Mouse (Mus musculus): ENCODE data around the gene Pbx1. TPM values are rescaled to one million over a fixed set of nuclear protein-coding genes. Genes with fewer than 3 reads are reported as not detected.

The Pbx1 gene
- polyA plus RNA-seq, 1 experiment, result 11.0 TPM

GRCm38 (mm10) chr1:168182816-168183215 is 249.3 kb downstream of the Pbx1 start:
- WGBS, result 99% methylated on average over 8 of the region's 8 CpGs
- no peak overlapping the region for H3K27ac ChIP-seq (ENCODE audit: insufficient read depth, low read depth, low read length)
- H3K36me3 ChIP-seq (ENCODE audit: control insufficient read depth, insufficient read depth, low read length), result peaks cover 2% of the 10 kb centered on the region; the same call in 1 of the 2 replicates
- no peaks in the 10 kb centered on the region for H3K4me1 ChIP-seq (ENCODE audit: control insufficient read depth, insufficient read depth, insufficient read length, low read length)
- no peaks in the 10 kb centered on the region for H3K27me3 ChIP-seq (ENCODE audit: control insufficient read depth, insufficient read depth, low read length)
- TF ChIP-seq POLR2A (IDR thresholded peaks at IDR 0.05; ENCODE audit: low read depth, low read length) (no peak), CTCF (IDR thresholded peaks at IDR 0.05; ENCODE audit: extremely low read depth, insufficient read length, insufficient replicate concordance, low read depth, low read length) (no peak)
- H3K4me3 ChIP-seq (ENCODE audit: low read depth, low read length), result no peak overlapping the region

DNA sequence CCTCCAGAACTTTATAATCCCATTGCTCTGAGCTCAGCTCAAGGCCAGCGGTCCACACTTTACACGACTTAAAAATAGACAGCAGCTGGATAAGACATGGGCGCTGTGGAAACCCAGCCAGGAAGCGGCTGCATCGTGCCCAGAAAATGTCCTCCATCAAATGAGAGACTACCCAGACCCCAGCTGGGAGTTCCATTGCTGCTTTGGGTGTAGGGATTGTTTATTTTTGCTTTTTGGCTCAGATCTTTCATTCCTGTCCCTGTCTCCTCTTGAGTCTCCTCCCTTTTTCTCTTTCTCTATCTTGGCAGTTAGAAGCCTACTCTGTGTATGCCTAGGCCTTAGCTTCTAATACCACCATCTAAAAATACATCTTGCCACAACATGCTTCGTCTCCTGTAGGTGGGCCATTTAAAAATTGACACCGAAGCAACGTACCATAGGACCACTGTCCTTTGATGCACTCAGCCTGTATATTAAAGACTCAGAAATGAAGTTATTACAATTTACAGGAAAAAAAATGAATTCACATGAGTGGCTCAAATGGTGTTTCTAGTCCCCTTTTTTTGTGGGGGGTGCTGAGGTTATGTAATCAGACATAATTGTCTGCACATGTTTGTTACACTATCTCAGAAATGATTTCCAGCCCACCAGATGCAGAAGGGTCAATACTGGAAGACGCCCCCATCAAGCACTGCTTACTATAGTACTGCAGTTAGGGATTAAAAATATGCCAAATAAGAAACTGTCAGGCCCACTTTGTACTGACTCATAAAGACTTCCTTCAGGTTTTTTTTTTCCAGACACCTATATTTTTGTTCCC is 251.2 kb downstream of the Pbx1 start:
- no peak overlapping the region for H3K4me3 ChIP-seq (ENCODE audit: low read depth, low read length)
- WGBS, result 82% methylated on average over 9 of the region's 9 CpGs
- no peak overlapping the region for H3K27ac ChIP-seq (ENCODE audit: insufficient read depth, low read depth, low read length)
- TF ChIP-seq POLR2A (IDR thresholded peaks at IDR 0.05; ENCODE audit: low read depth, low read length) (no peak), CTCF (IDR thresholded peaks at IDR 0.05; ENCODE audit: extremely low read depth, insufficient read length, insufficient replicate concordance, low read depth, low read length) (no peak)
- no peaks in the 10 kb centered on the region for H3K27me3 ChIP-seq (ENCODE audit: control insufficient read depth, insufficient read depth, low read length)
- H3K4me1 ChIP-seq (ENCODE audit: control insufficient read depth, insufficient read depth, insufficient read length, low read length), result no peaks in the 10 kb centered on the region
- 0 out of 2 replicates have a peak, but pooled peaks cover 2% of the 10 kb centered on the region for H3K36me3 ChIP-seq (ENCODE audit: control insufficient read depth, insufficient read depth, low read length)

GRCm38 (mm10) chr1:168179691-168180090 is 252.4 kb downstream of the Pbx1 start:
- H3K4me1 ChIP-seq (ENCODE audit: control insufficient read depth, insufficient read depth, insufficient read length, low read length), result no peaks in the 10 kb centered on the region
- WGBS, result 88% methylated on average over 11 of the region's 11 CpGs
- H3K4me3 ChIP-seq (ENCODE audit: low read depth, low read length), result no peak overlapping the region
- TF ChIP-seq POLR2A (IDR thresholded peaks at IDR 0.05; ENCODE audit: low read depth, low read length) (no peak), CTCF (IDR thresholded peaks at IDR 0.05; ENCODE audit: extremely low read depth, insufficient read length, insufficient replicate concordance, low read depth, low read length) (no peak)
- 0 out of 2 replicates have a peak, but pooled peaks cover 2% of the 10 kb centered on the region for H3K36me3 ChIP-seq (ENCODE audit: control insufficient read depth, insufficient read depth, low read length)
- H3K27me3 ChIP-seq (ENCODE audit: control insufficient read depth, insufficient read depth, low read length), result no peaks in the 10 kb centered on the region
- H3K27ac ChIP-seq (ENCODE audit: insufficient read depth, low read depth, low read length), result peak overlapping the region; percentile 1; the same call in 1 of the 2 replicates

DNA sequence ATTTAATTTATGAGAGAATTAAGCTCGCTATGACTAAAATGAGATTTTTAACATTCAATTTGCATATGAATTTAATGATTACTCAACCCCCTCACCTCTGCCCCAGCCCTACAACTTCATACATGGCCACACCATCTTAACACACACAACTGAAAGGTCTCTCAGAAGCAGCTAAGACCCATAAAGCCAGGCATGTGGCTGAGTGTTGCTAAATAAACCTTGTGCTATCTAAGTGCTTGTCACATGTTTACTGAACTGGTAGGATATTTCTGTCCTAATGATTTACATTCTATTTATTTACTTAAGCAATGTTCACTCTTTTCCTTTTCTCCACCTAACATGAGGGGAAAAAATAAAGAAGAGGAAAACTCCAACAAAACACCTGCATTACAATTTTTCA is 253.5 kb downstream of the Pbx1 start:
- Histone ChIP-seq H3K27ac (ENCODE audit: insufficient read depth, low read depth, low read length) (no peak overlapping the region), H3K36me3 (ENCODE audit: control insufficient read depth, insufficient read depth, low read length) (0 out of 2 replicates have a peak, but pooled peaks cover 2% of the 10 kb centered on the region), H3K27me3 (ENCODE audit: control insufficient read depth, insufficient read depth, low read length) (no peaks in the 10 kb centered on the region), H3K4me1 (ENCODE audit: control insufficient read depth, insufficient read depth, insufficient read length, low read length) (no peaks in the 10 kb centered on the region), H3K4me3 (ENCODE audit: low read depth, low read length) (no peak overlapping the region)
- TF ChIP-seq POLR2A (IDR thresholded peaks at IDR 0.05; ENCODE audit: low read depth, low read length) (no peak), CTCF (IDR thresholded peaks at IDR 0.05; ENCODE audit: extremely low read depth, insufficient read length, insufficient replicate concordance, low read depth, low read length) (no peak)
- 88% methylated on average over 1 of the region's 1 CpGs for WGBS

GRCm38 (mm10) chr1:168175586-168175985 is 256.5 kb downstream of the Pbx1 start:
- TF ChIP-seq POLR2A (IDR thresholded peaks at IDR 0.05; ENCODE audit: low read depth, low read length) (no peak), CTCF (IDR thresholded peaks at IDR 0.05; ENCODE audit: extremely low read depth, insufficient read length, insufficient replicate concordance, low read depth, low read length) (no peak)
- no peaks in the 10 kb centered on the region for H3K4me1 ChIP-seq (ENCODE audit: control insufficient read depth, insufficient read depth, insufficient read length, low read length)
- H3K27ac ChIP-seq (ENCODE audit: insufficient read depth, low read depth, low read length), result no peak overlapping the region
- no peak overlapping the region for H3K4me3 ChIP-seq (ENCODE audit: low read depth, low read length)
- WGBS, result 85% methylated on average over 4 of the region's 4 CpGs
- H3K36me3 ChIP-seq (ENCODE audit: control insufficient read depth, insufficient read depth, low read length), result 0 out of 2 replicates have a peak, but pooled peaks cover 2% of the 10 kb centered on the region
- no peaks in the 10 kb centered on the region for H3K27me3 ChIP-seq (ENCODE audit: control insufficient read depth, insufficient read depth, low read length)

- WGBS, result 91% methylated on average over 8 of the region's 8 CpGs
- TF ChIP-seq POLR2A (IDR thresholded peaks at IDR 0.05; ENCODE audit: low read depth, low read length) (no peak), CTCF (IDR thresholded peaks at IDR 0.05; ENCODE audit: extremely low read depth, insufficient read length, insufficient replicate concordance, low read depth, low read length) (no peak)
- Histone ChIP-seq H3K27me3 (ENCODE audit: control insufficient read depth, insufficient read depth, low read length) (no peaks in the 10 kb centered on the region), H3K27ac (ENCODE audit: insufficient read depth, low read depth, low read length) (no peak overlapping the region), H3K36me3 (ENCODE audit: control insufficient read depth, insufficient read depth, low read length) (no peaks in the 10 kb centered on the region), H3K4me1 (ENCODE audit: control insufficient read depth, insufficient read depth, insufficient read length, low read length) (no peaks in the 10 kb centered on the region), H3K4me3 (ENCODE audit: low read depth, low read length) (no peak overlapping the region)
Measured at GRCm38 (mm10) chr1:168169791-168170190, 262.3 kb downstream of the Pbx1 start.

DNA sequence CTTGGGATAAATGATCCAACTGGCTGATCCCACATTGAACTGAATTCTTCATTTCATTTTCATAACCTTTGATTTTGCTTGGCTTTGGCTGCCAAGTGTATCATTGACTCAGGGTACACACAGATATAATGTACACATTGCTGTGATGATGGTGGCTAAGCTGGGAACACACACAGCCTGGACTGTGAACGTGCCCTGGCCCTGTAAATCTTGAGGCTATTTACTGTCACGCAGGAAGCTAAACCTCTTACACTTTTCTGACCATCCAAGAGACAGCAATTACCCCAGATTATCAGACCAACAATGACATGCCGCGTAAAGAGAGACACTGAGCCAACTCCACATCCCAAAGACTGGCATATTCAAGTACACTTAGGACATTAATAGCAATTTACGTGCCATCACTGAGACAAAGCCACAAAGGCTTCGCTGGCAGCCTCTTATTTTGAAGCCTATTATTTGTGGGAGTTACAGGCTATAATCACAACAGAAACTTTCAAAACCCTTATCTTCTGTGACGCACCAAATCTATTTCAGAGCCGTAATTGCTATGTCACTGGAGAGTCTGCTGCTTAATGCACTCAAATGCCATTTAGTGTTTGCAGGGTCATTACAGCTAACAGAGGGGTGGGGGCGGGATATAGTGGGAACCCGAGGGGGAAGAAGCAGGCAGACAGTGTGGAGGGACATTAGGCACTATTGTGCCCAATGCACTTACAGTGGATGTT is 262.9 kb downstream of the Pbx1 start:
- no peak overlapping the region for H3K27ac ChIP-seq (ENCODE audit: insufficient read depth, low read depth, low read length)

More for the DNA sequence above, 262.9 kb downstream of the Pbx1 start:
- Histone ChIP-seq H3K36me3 (ENCODE audit: control insufficient read depth, insufficient read depth, low read length) (no peaks in the 10 kb centered on the region), H3K4me1 (ENCODE audit: control insufficient read depth, insufficient read depth, insufficient read length, low read length) (no peaks in the 10 kb centered on the region), H3K27me3 (ENCODE audit: control insufficient read depth, insufficient read depth, low read length) (no peaks in the 10 kb centered on the region), H3K4me3 (ENCODE audit: low read depth, low read length) (no peak overlapping the region)
- 83% methylated on average over 10 of the region's 10 CpGs for WGBS
- TF ChIP-seq POLR2A (IDR thresholded peaks at IDR 0.05; ENCODE audit: low read depth, low read length) (no peak), CTCF (IDR thresholded peaks at IDR 0.05; ENCODE audit: extremely low read depth, insufficient read length, insufficient replicate concordance, low read depth, low read length) (no peak)

Measured in small intestine, adult 2 months (tissue).